Mouse (Mus musculus) intestine, postnatal 0 days (tissue): ENCODE measurements at regions not wholly inside any gene's neighbourhood (a gene's known extent, or its start where the extent isn't known, plus 50 kb on each side); places are given as distances from the start of the nearest gene placed in this dataset.

Source experiments
- ATAC-seq: fragments of 200-750 bp; cut with Nextera tagmentation; 2 replicates; pipeline ENCODE4 v1.8.0; 2017; ENCODE audit warnings: mild to moderate bottlenecking, moderate TSS enrichment, moderate library complexity
- H3K27ac ChIP-seq: fragments of 300-500 bp; sonication (generic); 2 replicates; pipeline ENCODE4 v1.5.1; 2014; ENCODE audit warnings: mild to moderate bottlenecking, low read depth, low read length, moderate library complexity
- H3K27me3 ChIP-seq: fragments of 300-500 bp; sonication (generic); replicated peaks from 2 replicates; pipeline ENCODE4 v1.6.1; 2014; ENCODE audit warnings: low read length, mixed read lengths; ENCODE audit not compliant: control insufficient read depth, insufficient read depth
- H3K36me3 ChIP-seq: fragments of 300-500 bp; sonication (generic); 2 replicates; pipeline ENCODE4 v1.6.1; 2014; ENCODE audit warnings: mild to moderate bottlenecking, moderate library complexity; ENCODE audit not compliant: control insufficient read depth, insufficient read depth
- H3K4me1 ChIP-seq: fragments of 300-500 bp; sonication (generic); replicated peaks from 2 replicates; pipeline ENCODE4 v1.6.1; 2014; ENCODE audit warnings: antibody characterized with exemption, low read length, mixed read lengths; ENCODE audit not compliant: control insufficient read depth, insufficient read depth
- H3K4me2 ChIP-seq: fragments of 300-500 bp; sonication (generic); replicated peaks from 2 replicates; pipeline ENCODE4 v1.6.1; 2014; ENCODE audit warnings: low read depth, mild to moderate bottlenecking, moderate library complexity
- H3K4me3 ChIP-seq: fragments of 300-500 bp; sonication (generic); 2 replicates; pipeline ENCODE4 v1.5.1; 2014; ENCODE audit warnings: low read depth, low read length
- H3K9ac ChIP-seq: fragments of 300-500 bp; sonication (generic); 2 replicates; pipeline ENCODE4 v1.6.1; 2014; ENCODE audit warnings: mild to moderate bottlenecking, low read depth, low read length
- H3K9me3 ChIP-seq: fragments of 300-500 bp; sonication (generic); 2 replicates; pipeline ENCODE4 v1.6.1; 2016; ENCODE audit warnings: mixed run types; ENCODE audit not compliant: control insufficient read depth
- CTCF ChIP-seq: sonication (generic); IDR thresholded peaks from 2 replicates; pipeline ENCODE4 v1.5.1; 2016; ENCODE audit warnings: low read depth, mild to moderate bottlenecking, control low read depth, antibody characterized with exemption, moderate library complexity
- WGBS: fragments of 180-500 bp; shearing (Covaris S2); extraction: QIAGEN DNeasy Blood & Tissue Kit; methylation state at CpG from one replicate; pipeline ENCODE4 v1.1.7; 2014; 5-methylcytosine and 5-hydroxymethylcytosine counted together

DNA sequence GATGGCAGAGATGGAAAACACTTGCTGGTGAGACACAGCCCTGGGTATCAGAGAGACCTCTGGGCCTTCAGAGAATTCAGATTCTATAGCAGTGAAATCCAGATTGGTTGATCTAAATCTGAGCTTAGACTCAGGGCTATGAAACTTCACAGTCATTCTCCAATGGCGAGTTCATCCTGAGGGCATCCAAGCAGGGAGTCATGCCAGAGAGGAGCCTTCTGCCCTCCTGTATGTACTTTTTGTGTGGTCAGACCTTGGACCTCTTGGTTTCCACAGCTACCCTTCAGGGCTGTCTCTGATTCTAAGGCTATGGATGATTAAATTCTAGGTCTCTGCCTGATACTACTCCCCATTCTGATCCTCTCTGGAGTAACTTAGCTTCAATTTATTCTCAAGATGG lies 122.0 kb upstream of the Mettl15 start:
- Histone ChIP-seq H3K9ac (no peak overlapping the region), H3K4me2 (no peak overlapping the region), H3K36me3 (no peaks in the 10 kb centered on the region), H3K27ac (no peak overlapping the region), H3K9me3 (no peaks in the 10 kb centered on the region), H3K4me3 (no peak overlapping the region), H3K4me1 (no peaks in the 10 kb centered on the region), H3K27me3 (no peaks in the 10 kb centered on the region)
- WGBS = 66% methylated on average over 1 of the region's 1 CpGs
- no peak for TF ChIP-seq CTCF
- ATAC-seq = no peak

DNA sequence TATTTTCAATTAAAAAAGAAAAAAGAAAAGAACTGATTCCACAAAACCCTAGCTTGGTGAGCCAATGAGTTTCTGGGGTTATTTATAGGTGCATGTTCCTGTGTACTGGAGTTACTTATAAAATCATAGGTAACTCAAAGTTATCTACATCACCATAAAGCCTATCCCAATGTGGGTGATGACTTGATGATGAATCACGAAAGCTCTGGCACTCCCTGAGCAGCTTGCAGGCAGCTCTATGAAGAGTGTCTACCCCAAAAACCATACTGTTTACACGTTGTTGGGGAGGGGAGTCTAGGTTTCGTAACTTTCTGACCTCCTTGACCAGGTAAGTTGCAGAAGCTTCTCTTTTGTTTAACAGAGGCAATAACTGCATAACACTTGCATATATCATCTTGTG lies 123.7 kb upstream of the Mettl15 start:
- 62% methylated on average over 3 of the region's 3 CpGs for WGBS
- no peak for TF ChIP-seq CTCF
- Histone ChIP-seq H3K27me3 (no peaks in the 10 kb centered on the region), H3K4me1 (no peaks in the 10 kb centered on the region), H3K9me3 (no peaks in the 10 kb centered on the region), H3K9ac (no peak overlapping the region), H3K27ac (no peak overlapping the region), H3K4me3 (no peak overlapping the region), H3K4me2 (no peak overlapping the region), H3K36me3 (no peaks in the 10 kb centered on the region)
- ATAC-seq = no peak

DNA sequence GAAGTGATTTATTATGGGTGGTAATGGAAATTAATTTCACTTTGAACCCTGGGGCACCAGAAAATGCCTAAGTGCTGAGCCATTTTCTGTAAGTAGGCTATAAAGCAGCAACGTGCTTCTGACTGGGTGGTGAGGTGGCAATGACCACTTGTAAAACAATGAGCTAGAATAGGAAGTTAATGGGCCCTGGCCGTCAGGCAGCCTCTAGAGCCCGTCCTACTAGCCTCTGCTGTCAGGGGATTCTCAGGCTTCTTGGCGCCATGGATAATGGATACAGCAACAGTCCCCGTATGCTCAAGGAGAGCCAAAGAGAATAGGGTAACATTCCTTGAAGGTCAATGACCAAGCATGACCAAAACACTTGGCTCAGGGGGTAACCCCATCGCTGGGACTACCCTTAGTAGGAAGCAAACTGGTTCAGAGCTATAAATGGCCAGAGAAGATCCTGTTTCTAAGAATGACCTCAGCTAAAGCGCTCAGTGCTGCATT lies 126.1 kb upstream of the Mettl15 start:
- H3K4me2 ChIP-seq = no peak overlapping the region
- ATAC-seq = no peak
- H3K27me3 ChIP-seq = no peaks in the 10 kb centered on the region
- no peaks in the 10 kb centered on the region for H3K36me3 ChIP-seq
- no peak for TF ChIP-seq CTCF
- H3K4me3 ChIP-seq = no peak overlapping the region
- H3K27ac ChIP-seq = no peak overlapping the region
- no peaks in the 10 kb centered on the region for H3K4me1 ChIP-seq
- 67% methylated on average over 7 of the region's 7 CpGs for WGBS
- no peak overlapping the region for H3K9ac ChIP-seq
- no peaks in the 10 kb centered on the region for H3K9me3 ChIP-seq

DNA sequence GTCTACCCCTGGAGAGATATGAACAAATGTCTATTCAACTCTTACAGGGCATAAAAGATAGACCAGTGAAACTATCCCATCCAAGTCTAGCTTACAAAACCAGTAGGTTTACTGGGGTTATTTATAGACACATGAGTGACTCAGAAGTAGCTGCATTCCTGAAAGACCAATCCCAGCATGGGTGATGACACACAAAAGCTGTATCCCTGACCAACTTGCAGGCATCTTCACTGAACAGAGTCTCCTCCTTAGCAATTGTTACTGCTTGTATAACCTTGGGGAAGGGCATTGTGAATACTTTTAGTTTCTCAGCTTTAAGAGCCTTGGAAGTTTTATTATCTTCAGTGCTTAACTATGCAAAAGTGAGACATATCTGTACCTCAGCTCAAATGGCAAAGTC lies 139.6 kb upstream of the Mettl15 start:
- H3K27ac ChIP-seq = no peak overlapping the region

DNA sequence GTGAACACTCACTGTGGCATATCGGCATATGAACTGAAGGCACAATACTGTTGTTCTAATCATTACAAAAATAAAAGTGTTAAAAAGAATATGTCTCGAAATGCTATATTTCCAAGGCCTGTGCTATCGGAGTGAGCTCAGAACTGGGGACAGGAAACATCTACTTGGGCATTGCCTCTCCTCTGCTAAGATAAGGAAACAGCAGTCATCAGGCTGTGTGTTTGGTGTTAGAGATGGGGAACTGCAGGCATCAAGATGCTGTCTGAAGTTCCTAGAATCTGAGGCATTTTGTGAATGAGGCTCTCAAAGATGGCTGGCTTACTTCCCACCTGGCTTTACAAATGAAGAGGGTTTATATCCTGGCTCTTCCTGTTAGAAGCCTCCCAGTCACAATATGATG lies 150.6 kb upstream of the Mettl15 start:
- H3K4me3 ChIP-seq = no peak overlapping the region
- no peaks in the 10 kb centered on the region for H3K27me3 ChIP-seq
- no peak overlapping the region for H3K9ac ChIP-seq
- no peak for TF ChIP-seq CTCF
- WGBS = 89% methylated on average over 3 of the region's 3 CpGs
- no peak overlapping the region for H3K4me2 ChIP-seq
- ATAC-seq = no peak
- H3K27ac ChIP-seq = no peak overlapping the region
- no peaks in the 10 kb centered on the region for H3K9me3 ChIP-seq
- H3K4me1 ChIP-seq = no peaks in the 10 kb centered on the region
- no peaks in the 10 kb centered on the region for H3K36me3 ChIP-seq

More for the DNA sequence above, 139.6 kb upstream of the Mettl15 start:
- H3K9ac ChIP-seq = no peak overlapping the region
- no peak overlapping the region for H3K4me3 ChIP-seq
- no peaks in the 10 kb centered on the region for H3K4me1 ChIP-seq
- no peak for ATAC-seq
- TF ChIP-seq CTCF = no peak
- H3K4me2 ChIP-seq = no peak overlapping the region
- H3K36me3 ChIP-seq = no peaks in the 10 kb centered on the region
- H3K9me3 ChIP-seq = no peaks in the 10 kb centered on the region
- H3K27me3 ChIP-seq = no peaks in the 10 kb centered on the region

DNA sequence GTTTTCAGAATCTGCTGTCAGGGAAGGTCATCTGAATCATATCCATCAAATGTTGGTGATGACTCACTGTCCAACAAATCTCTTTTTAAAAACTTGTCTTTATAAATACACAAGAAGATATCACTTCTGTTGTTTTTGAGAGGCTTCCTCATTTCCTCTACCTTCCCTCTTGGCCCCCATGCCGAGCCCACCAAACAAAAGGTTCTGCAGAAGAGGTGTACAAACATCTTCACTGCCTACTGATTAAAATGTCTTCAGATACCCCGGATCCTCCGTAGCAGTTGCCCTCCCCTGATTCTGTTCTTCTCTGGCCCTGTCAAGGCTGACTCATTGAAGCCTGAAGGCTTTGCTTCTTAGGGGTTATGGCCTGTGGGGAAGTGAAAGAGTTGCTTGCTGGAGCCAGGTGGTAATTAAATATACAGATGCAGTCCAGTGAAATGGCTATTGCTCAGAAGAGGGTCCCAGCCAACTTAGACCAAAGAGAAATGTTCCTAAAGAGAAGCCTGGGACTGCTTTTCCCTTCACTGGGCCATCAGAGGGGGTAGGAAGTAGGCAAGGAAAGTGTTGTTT lies 162.1 kb upstream of the Mettl15 start:
- ATAC-seq = no peak
- Histone ChIP-seq H3K4me2 (no peak overlapping the region), H3K9me3 (no peaks in the 10 kb centered on the region), H3K9ac (no peak overlapping the region), H3K27me3 (no peaks in the 10 kb centered on the region), H3K36me3 (no peaks in the 10 kb centered on the region), H3K27ac (no peak overlapping the region), H3K4me1 (no peaks in the 10 kb centered on the region), H3K4me3 (no peak overlapping the region)
- no peak for TF ChIP-seq CTCF
- WGBS = 78% methylated on average over 3 of the region's 3 CpGs
